Mouse (Mus musculus): ENCODE measurements at regions not wholly inside any gene's neighbourhood (a gene's known extent, or its start where the extent isn't known, plus 50 kb on each side); places are given as distances from the start of the nearest gene placed in this dataset.

GRCm38 (mm10) chr15:62432742-62433245 is 1412.2 kb downstream of the Gsdmc2 start:
- no peak for DNase-seq (ENCODE audit: extremely low spot score, low spot score)

DNA sequence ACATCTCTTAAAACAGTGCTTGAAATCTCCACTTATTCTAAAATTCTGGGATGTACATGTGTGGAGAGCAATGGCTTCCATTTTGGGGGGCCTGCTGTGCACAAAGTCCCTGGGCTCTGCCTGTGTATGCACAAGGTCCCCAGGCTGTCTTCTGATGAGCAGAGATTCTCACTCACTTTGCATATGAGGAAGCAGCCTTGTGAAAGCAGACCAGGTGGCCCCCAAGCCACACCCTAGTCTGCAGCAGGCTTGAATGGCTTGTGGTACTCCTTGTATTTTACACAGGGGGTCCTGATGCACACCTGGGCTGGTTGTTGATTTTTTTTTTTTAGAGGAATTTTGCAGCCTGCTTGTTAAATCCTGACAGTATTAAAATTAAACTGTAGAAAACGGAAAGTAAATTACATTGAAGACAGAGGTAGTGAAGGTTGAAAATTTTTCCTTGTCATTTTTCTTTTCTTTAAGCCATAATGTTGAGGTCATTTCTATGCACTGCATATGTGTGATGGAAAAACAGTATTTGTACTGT is 1413.8 kb downstream of the Gsdmc2 start:
- DNase-seq (ENCODE audit: extremely low spot score, low spot score), result no peak

DNA sequence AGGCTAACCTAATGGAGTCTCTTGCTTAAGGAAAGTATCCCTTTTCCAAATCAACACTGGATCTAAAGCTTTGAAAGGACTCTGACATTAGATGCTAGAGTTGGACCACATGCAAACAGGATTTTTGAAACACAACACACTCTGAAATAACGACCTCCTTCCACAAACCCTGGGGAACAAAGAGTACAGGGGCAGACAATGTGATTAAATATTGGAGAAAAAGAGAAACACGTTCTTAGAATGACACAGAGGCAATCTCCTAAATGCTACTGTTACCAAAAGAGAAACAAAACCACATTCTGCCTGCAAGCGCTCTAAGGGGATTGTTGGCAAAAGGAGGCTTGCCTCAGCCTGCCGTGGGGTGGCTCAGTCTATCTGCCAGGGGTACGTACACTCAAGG is 1422.0 kb downstream of the Gsdmc2 start:
- DNase-seq (ENCODE audit: extremely low spot score, low spot score), result no peak

GRCm38 (mm10) chr15:62421073-62421851 is 1423.7 kb downstream of the Gsdmc2 start:
- no peak for DNase-seq (ENCODE audit: extremely low spot score, low spot score)

- DNase-seq (ENCODE audit: extremely low spot score, low spot score), result no peak
These were observed 1428.3 kb downstream of the Gsdmc2 start for GRCm38 (mm10) chr15:62416691-62417090.

DNA sequence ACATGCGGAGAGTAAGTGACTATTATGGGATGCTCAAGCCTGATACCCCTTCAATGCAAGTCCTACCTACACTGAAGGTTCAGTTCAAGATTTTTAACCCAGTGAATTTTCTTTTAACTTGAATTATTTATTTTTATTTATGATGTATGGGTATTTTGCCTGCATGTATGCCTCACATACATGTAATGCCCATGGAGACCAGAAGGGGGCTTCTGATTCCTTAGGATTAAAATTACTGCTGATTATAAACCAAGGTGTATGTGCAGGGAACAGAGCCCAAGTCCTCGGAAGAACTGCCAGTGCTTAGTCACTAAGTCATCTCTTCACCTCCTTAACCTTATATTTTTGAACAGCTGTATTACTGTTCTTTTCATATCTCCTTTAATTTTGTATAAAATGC is 1431.3 kb downstream of the Gsdmc2 start:
- no peak for DNase-seq (ENCODE audit: extremely low spot score, low spot score)

GRCm38 (mm10) chr15:62402142-62402541 is 1442.8 kb downstream of the Gsdmc2 start:
- DNase-seq (ENCODE audit: extremely low spot score, low spot score), result no peak

DNA sequence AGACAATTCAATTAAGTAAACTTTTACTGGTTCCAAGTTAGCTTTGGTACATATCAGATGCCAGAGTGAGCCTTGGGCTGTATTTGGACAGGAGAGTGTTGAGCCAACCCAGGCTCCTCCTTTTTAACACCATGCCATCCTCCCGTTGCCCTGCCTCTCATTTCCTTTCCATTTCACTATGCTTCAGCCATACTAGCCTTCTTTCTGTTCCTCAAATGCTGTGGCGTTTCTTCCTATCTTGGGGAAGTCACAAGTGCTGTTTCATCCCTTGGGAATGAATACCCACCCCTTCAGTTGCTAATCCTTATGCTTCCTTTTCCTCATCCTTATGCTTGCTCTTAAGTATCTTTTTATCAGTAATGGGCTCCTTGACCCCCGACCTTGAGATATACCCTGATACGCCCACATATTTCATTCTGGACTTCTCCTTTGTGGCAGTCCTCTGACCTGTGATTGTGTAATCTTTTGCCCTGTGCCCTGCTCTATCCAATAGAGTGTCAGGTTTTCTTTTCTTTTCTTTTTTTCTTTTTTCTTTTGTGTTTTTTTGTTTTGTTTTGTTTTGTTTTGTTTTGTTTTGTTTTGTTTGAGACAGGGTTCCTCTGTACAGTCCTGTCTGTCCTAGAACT is 1443.9 kb downstream of the Gsdmc2 start:
- no peak for DNase-seq (ENCODE audit: extremely low spot score, low spot score)

DNA sequence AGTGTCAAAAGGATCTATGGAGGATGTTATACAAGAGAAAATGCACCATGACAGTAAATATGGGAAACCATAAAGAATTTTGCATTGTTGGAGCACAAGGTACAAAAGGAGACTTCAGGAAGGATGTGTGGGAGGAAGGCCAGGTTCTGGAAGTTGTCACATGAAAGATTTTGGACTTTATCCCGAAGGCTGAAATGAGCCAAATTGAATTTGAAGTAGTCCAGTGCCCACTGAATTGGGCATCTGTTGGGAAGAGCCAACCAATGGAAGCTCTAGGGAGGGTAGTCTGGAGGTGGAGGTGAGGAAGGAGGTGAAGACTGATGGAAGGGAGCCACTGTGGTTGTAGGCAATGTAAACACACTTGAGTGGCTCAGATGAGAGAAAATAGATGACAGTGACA is 1445.6 kb downstream of the Gsdmc2 start:
- no peak for DNase-seq (ENCODE audit: extremely low spot score, low spot score)

- no peak for DNase-seq (ENCODE audit: extremely low spot score, low spot score)
These were observed 1448.0 kb downstream of the Gsdmc2 start for GRCm38 (mm10) chr15:62397009-62397408.

- no peak for DNase-seq (ENCODE audit: extremely low spot score, low spot score)
These were observed 1449.6 kb downstream of the Gsdmc2 start for GRCm38 (mm10) chr15:62395377-62395776.

- no peak for DNase-seq (ENCODE audit: extremely low spot score, low spot score)
These were observed 1451.6 kb downstream of the Gsdmc2 start for GRCm38 (mm10) chr15:62393416-62393815.

GRCm38 (mm10) chr15:62392839-62393238 is 1452.1 kb downstream of the Gsdmc2 start:
- no peak for DNase-seq (ENCODE audit: extremely low spot score, low spot score)

- no peak for DNase-seq (ENCODE audit: extremely low spot score, low spot score)
These were observed 1452.6 kb downstream of the Gsdmc2 start for GRCm38 (mm10) chr15:62392381-62392780.

GRCm38 (mm10) chr15:62389431-62390105 is 1455.4 kb downstream of the Gsdmc2 start:
- DNase-seq (ENCODE audit: extremely low spot score, low spot score), result no peak

- no peak for DNase-seq (ENCODE audit: extremely low spot score, low spot score)
These were observed 1459.4 kb upstream of the A1bg start for GRCm38 (mm10) chr15:62382233-62382632.

DNA sequence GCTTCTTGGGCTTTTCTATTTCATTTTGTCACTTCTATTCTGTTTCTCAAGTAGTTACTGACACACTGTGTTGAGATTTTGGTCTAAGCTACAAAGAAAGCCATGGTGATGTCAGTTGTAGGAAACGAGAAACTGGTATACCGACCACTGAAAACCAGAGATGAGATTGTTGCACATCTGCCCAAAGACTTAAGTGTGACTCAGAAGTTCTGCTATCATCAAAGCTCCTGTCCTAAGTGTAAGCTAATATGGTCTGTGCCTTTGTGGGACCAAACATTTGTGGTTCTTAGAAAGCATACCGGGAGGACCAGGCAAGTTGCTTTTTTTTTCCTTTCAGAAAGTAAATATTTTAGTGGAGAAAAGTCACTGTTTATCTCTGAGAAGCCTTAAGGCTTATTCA is 1451.8 kb upstream of the A1bg start:
- DNase-seq (ENCODE audit: extremely low spot score, low spot score), result no peak

- DNase-seq (ENCODE audit: extremely low spot score, low spot score), result no peak
These were observed 1438.4 kb upstream of the A1bg start for GRCm38 (mm10) chr15:62361171-62361570.

- DNase-seq (ENCODE audit: extremely low spot score, low spot score), result no peak
These were observed 1435.8 kb upstream of the A1bg start for GRCm38 (mm10) chr15:62358338-62359239.

DNA sequence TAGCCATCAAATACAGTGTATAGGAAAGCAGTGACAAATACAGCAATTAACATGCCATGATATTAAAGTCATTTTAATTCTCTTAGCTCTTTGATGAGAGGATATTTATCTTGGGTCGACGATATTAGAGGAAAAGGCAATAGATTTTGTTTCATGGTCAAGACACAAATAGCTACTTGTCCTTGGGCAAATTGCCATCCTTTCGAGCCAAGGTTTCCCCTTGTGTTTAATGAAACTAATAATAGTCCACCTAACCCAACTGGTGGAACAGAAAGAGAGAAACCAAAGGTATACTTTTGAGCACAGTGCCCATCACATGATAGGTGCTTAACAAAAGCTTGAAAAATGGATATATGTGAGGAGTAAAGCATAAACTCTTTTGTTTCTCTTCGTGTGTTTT is 1431.0 kb upstream of the A1bg start:
- DNase-seq (ENCODE audit: extremely low spot score, low spot score), result no peak

All from neural tube, embryonic 10.5 days (tissue).